Mouse (Mus musculus) Patski (cell line): ENCODE results near the gene Zbtb39. TPM values are rescaled to one million over a fixed set of nuclear protein-coding genes. Genes with fewer than 3 reads are reported as not detected.

ENCODE experiments used
- ATAC-seq: fragments of 100-300 bp; one replicate; pipeline ENCODE4 v1.8.0; 2021
- CTCF ChIA-PET: fragments of 350-600 bp; sonication (Branson Sonifier 250); formaldehyde crosslinking; loops from one replicate; lab custom pipeline; 2022; ENCODE audit warnings: inconsistent platforms; lab: Charles Lee
- POLR2A ChIA-PET: fragments of 350-600 bp; sonication (Branson Sonifier 250); formaldehyde crosslinking; loops from one replicate; lab custom pipeline; 2022; ENCODE audit warnings: antibody characterized with exemption, inconsistent platforms; lab: Charles Lee
- DNase-seq: peaks from one replicate; pipeline ENCODE4 v3.0.0-alpha.2; 2011; ENCODE audit warnings: low read depth, low spot score
- H3K27me3 ChIP-seq: fragments of 371-371 bp; one replicate; pipeline ENCODE4 v1.5.1; 2021
- CTCF ChIP-seq: fragments of 100-300 bp; IDR thresholded peaks from one replicate; pipeline ENCODE4 v1.5.1; 2021
- in situ Hi-C: fragments of 300-500 bp; cut with MboI; formaldehyde crosslinking; loops from 3 replicates; pipeline ENCODE4 v1.11.1; 2018; ENCODE audit warnings: low pct_unique_long_range_greater_than_20kb, mixed read lengths
- polyA plus RNA-seq: library from polyadenylated mRNA; unstranded; gene quantifications from one replicate; pipeline ENCODE4 v1.2.3, GENCODE M21; 2021

Gene Zbtb39
- polyA plus RNA-seq, 1 experiment from 2014 or later: 7.5 TPM

GRCm38 (mm10) chr10:127736266-127736665 is 3.1 kb upstream of the Zbtb39 start:
- ChIA-PET CTCF (interaction anchor here (0.7 to 1.4 kb wide), 3 partner anchors 165 to 220 kb away, joined by 3 to 4 read pairs (median 3); no protein-coding TSS in a partner anchor), POLR2A (no interaction called here)
- no peak for ATAC-seq
- H3K27me3 ChIP-seq: no peaks in the 10 kb centered on the region
- in situ Hi-C loops: loop anchor here (5.0 to 10.0 kb wide), 3 partner anchors 49 to 269 kb away; partner anchors contain the start of genes Hsd17b6 and Stat6
- no peak for DNase-seq
- TF ChIP-seq CTCF: no peak

- H3K27me3 ChIP-seq: no peaks in the 10 kb centered on the region
- no peak for TF ChIP-seq CTCF
- POLR2A ChIA-PET: interaction anchor here (0.5 kb wide), 1 partner anchor 270 kb away, joined by 6 read pairs; no protein-coding TSS in a partner anchor
- ATAC-seq (no peak), DNase-seq (no peak)
- in situ Hi-C loops: loop anchor here (5.0 to 10.0 kb wide), 3 partner anchors 50 to 268 kb away; partner anchors contain the start of genes Hsd17b6 and Stat6
- CTCF ChIA-PET: interaction anchor here (1.0 to 2.6 kb wide), 2 partner anchors 199 kb away, joined by 3 to 19 read pairs; no protein-coding TSS in a partner anchor
Measured at GRCm38 (mm10) chr10:127736916-127737315, 2.4 kb upstream of the Zbtb39 start.

GRCm38 (mm10) chr10:127737552-127737951 is 1.8 kb upstream of the Zbtb39 start:
- in situ Hi-C loops: loop anchor here (5.0 to 10.0 kb wide), 3 partner anchors 50 to 267 kb away; partner anchors contain the start of genes Hsd17b6 and Stat6
- ChIA-PET CTCF (interaction anchor here (1.1 to 2.6 kb wide), 2 partner anchors 31 to 198 kb away, joined by 3 to 19 read pairs; no protein-coding TSS in a partner anchor), POLR2A (interaction anchor here (0.5 kb wide), 1 partner anchor 12 kb away, joined by 5 read pairs; no protein-coding TSS in a partner anchor)
- ATAC-seq: no peak
- TF ChIP-seq CTCF: no peak
- no peaks in the 10 kb centered on the region for H3K27me3 ChIP-seq
- no peak for DNase-seq

GRCm38 (mm10) chr10:127738151-127738882 is 1.0 kb upstream of the Zbtb39 start:
- TF ChIP-seq CTCF: no peak
- ATAC-seq (no peak), DNase-seq (no peak)
- POLR2A ChIA-PET: interaction anchor here (0.6 to 1.0 kb wide), 2 partner anchors 96 to 116 kb away, joined by 3 read pairs; no protein-coding TSS in a partner anchor
- CTCF ChIA-PET: interaction anchor here (0.7 to 2.6 kb wide), 6 partner anchors 11 to 198 kb away, joined by 3 to 19 read pairs (median 3); no protein-coding TSS in a partner anchor
- H3K27me3 ChIP-seq: no peaks in the 10 kb centered on the region
- in situ Hi-C loops: loop anchor here (5.0 to 10.0 kb wide), 3 partner anchors 51 to 266 kb away; partner anchors contain the start of genes Hsd17b6 and Stat6

GRCm38 (mm10) chr10:127739661-127740161 is 373 bp downstream of the Zbtb39 start:
- ChIA-PET CTCF (interaction anchor here (1.1 to 2.6 kb wide), 3 partner anchors 13 to 198 kb away, joined by 3 to 19 read pairs (median 8); no protein-coding TSS in a partner anchor), POLR2A (interaction anchor here (0.6 kb wide), 1 partner anchor 257 kb away, joined by 14 read pairs; no protein-coding TSS in a partner anchor)
- no peaks in the 10 kb centered on the region for H3K27me3 ChIP-seq
- peak; percentile 29 for ATAC-seq
- DNase-seq: no peak
- in situ Hi-C loops: loop anchor here (5.0 to 10.0 kb wide), 4 partner anchors 52 to 265 kb away; partner anchors contain the start of genes Hsd17b6 and Stat6
- TF ChIP-seq CTCF: no peak

GRCm38 (mm10) chr10:127744661-127745060 is 5.3 kb downstream of the Zbtb39 start:
- DNase-seq (no peak), ATAC-seq (peak; percentile 42)
- in situ Hi-C loops: loop anchor here (5.0 kb wide), 1 partner anchor 193 kb away; no protein-coding TSS in a partner anchor
- no peaks in the 10 kb centered on the region for H3K27me3 ChIP-seq
- CTCF ChIA-PET: interaction anchor here (0.6 to 0.9 kb wide), 3 partner anchors 11 to 242 kb away, joined by 3 read pairs; no protein-coding TSS in a partner anchor
- POLR2A ChIA-PET: no interaction called here
- no peak for TF ChIP-seq CTCF

- DNase-seq (no peak), ATAC-seq (no peak)
- ChIA-PET CTCF (interaction anchor here (1.0 kb wide), 1 partner anchor 22 kb away, joined by 3 read pairs; no protein-coding TSS in a partner anchor), POLR2A (interaction anchor here (0.7 kb wide), 1 partner anchor 605 kb away, joined by 9 read pairs; no protein-coding TSS in a partner anchor)
- H3K27me3 ChIP-seq: no peaks in the 10 kb centered on the region
- TF ChIP-seq CTCF: no peak
- in situ Hi-C loops: no loop called here
Measured at GRCm38 (mm10) chr10:127745886-127746285, 6.5 kb downstream of the Zbtb39 start.

- in situ Hi-C loops: no loop called here
Measured at GRCm38 (mm10) chr10:127747254-127747653, 7.9 kb downstream of the Zbtb39 start.

GRCm38 (mm10) chr10:127748847-127749612 is 9.7 kb downstream of the Zbtb39 start:
- DNase-seq: no peak
- POLR2A ChIA-PET: no interaction called here
- no peak for TF ChIP-seq CTCF
- ATAC-seq: no peak
- CTCF ChIA-PET: interaction anchor here (1.0 kb wide), 1 partner anchor 197 kb away, joined by 3 read pairs; no protein-coding TSS in a partner anchor
- no peaks in the 10 kb centered on the region for H3K27me3 ChIP-seq
- in situ Hi-C loops: no loop called here

More at GRCm38 (mm10) chr10:127747254-127747653, 7.9 kb downstream of the Zbtb39 start:
- POLR2A ChIA-PET: no interaction called here
- no peak for ATAC-seq
- no peak for TF ChIP-seq CTCF
- DNase-seq: no peak
- H3K27me3 ChIP-seq: no peaks in the 10 kb centered on the region
- CTCF ChIA-PET: interaction anchor here (1.0 kb wide), 1 partner anchor 20 kb away, joined by 3 read pairs; no protein-coding TSS in a partner anchor
